Mouse (Mus musculus) liver, embryonic 14 days (tissue): ENCODE results near the gene Aldh9a1. TPM values are rescaled to one million over a fixed set of nuclear protein-coding genes. Genes with fewer than 3 reads are reported as not detected.

ENCODE experiments used
- polyA plus RNA-seq: library from polyadenylated mRNA; depleted of rRNA; stranded (reverse); fragments of >200 nt; gene quantifications from 2 replicates; pipeline ENCODE4 v1.2.3, GENCODE M21; 2012; rRNA removed

Aldh9a1 gene
- polyA plus RNA-seq: 27.2 and 31.4 TPM in 2 replicates

DNA sequence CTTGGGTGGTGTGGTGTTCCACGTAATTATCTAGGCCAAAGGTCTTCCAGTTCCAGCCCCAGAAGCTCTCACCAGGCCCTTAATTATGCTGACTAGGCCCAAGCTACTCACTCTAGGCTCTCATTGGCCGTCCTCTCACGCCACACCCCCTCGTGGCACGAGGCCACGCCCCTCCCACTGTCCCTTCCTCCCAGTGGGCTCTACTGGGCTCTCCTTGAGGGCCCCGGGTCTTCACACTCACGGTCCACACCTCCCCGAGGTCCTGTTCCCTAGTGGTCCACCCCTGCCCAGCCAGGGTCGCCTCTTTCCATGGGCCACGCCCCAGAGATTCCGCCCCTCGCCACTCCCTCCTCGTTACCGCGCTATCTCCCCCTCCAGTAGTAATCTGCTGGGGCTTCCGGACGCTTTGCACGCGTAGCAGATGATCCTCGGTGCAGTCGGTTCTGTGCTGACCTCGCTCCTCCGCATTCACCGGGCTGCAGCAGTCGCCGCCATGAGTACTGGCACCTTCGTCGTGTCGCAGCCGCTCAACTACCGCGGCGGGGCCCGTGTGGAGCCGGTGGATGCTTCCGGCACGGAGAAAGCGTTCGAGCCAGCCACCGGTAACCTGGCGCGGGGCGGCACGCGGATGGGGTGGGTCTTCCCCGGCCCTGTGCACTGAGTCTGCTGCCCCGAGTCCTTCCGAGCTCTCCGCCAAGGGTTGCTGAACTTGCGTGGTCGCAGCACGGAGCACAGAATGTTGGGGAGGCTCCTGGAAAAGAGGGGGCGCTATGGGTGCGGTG, at the start of gene Aldh9a1:
TSS of gene Aldh9a1 (plus strand) at position 177 of the 782 bp plus-strand sequence.

DNA sequence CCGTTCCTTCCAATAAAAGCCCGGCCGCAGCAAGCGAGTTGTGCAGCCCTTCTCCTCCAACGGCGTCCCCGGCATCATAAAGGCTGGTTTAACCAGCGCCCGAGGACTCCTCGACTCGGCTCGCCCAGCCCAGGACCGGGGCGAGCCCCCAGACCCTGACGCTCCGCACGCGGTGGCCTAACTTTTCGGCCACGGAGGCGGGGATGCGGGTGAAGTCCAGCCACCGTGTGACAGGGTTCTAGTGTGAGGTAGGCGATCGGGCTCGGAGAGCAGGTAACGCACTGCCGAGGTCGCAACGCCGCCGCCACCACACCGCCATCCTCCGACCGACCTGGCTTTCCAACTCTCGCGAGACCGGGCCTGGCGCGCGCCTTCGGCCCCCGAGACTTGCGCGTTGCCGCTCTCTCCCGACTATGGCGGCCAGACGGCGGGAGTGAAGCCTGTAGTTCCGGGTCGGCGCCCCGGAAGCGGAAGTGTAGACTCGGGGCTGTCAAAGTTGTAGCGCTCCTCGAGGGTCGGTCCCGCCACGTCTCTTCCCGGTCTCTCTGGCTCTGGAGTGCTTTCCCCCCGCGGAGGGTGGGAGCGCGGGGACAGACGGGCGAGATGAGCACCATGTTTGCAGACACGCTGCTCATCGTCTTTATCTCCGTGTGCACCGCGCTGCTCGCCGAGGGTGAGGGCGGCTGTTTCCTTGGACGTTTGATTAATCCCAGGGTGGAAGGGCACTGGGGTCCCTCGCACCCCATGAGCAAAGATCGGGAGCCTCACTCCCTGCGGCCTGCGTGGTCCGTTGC, 41.3 kb upstream of the Aldh9a1 start, which contains the start of gene Tmco1:
TSS of gene Tmco1 (plus strand) at position 118 of the 794 bp plus-strand sequence.

DNA sequence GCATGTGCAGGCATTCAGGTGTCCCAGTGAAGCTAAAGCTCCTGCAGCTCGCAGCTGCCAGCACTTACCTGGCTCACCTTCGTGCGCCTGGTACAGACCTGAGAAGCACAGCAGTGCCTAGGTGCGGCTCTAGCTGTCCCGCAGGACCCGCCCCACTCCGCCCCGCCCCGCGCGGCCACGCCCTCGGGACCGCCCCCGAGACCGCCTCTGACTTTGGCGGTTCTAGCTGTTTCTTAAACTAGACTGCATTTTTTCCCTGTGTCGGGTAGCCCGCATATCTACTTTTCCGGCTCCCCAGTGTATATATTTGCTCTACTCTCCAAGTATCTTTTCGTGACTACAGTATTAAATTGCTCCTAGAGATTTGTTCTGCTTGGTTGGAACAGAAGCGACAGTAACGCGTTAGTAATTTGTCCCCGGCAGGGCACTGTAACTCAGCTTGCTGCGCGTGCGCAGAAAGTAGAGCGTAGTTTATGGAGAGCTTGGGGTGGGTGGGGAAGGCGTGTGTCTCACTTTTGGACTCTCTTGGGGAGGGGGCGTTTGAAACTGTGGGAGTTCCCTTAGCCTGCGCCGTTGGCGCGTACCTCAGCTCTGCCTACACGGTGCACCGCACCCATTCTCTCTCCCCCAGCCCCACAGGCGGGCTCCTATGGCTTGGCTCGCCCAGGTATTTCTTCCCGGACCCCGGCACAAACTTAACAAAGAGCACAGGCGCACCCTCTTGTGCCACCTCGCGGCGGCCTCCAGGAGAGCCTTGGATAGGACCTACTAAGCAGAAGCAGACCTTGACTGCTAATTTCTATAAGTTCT, 44.1 kb downstream of the Aldh9a1 start, which contains the start of gene Mgst3:
TSS of gene Mgst3 (minus strand) at position 159 of the 810 bp plus-strand sequence.

Other genes with a start within 250 kb of the Aldh9a1 start
- gene Uck2, start 64.7 kb upstream of the Aldh9a1 start, polyA plus RNA-seq: 17.4 and 18.8 TPM in 2 replicates
- gene Tmco1, start 41.6 kb upstream of the Aldh9a1 start, polyA plus RNA-seq: 46.7 and 51.4 TPM in 2 replicates
- gene Mgst3, start 43.9 kb downstream of the Aldh9a1 start, polyA plus RNA-seq: 275 and 307 TPM in 2 replicates
- gene Lrrc52, start 116.8 kb downstream of the Aldh9a1 start, polyA plus RNA-seq: not detected in 2 replicates
- gene Rxrg, start 248.4 kb downstream of the Aldh9a1 start, polyA plus RNA-seq: 0.05 and 0.25 TPM in 2 replicates